Mouse (Mus musculus) CD4-positive naive resting alpha-beta T cell, adult 76 days (primary cell): Measurements from ENCODE around the gene Qrfp. TPM values are rescaled to one million over a fixed set of nuclear protein-coding genes. Genes with fewer than 3 reads are reported as not detected.

Source experiments
- total RNA-seq: library from RNA; stranded (reverse); gene quantifications from one replicate; pipeline ENCODE4 v1.2.4, GENCODE M21; 2023

Gene Qrfp
- total RNA-seq = 1.9 TPM

DNA sequence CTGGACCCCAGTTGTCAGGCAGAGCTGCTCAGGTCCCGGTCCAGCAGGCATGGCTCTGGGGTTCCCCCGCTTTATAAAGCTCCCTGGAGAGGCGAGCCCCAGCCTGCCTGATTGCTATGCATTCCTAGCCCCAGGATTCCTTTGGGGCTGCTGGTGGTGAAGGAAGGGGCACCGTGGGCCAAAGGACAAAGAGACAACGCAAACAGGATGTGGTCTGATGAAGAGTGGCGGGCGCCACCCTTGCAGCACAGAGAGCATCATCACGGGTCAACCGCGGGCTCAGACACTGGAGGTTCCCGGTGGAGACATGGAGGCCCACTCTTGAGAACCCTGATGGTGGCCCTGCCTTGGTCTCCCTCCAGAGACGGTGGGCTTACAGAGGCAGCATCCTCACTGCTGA, at the start of gene Qrfp:
Qrfp (minus strand) TSS at position 137 of the 400 bp plus-strand sequence.

DNA sequence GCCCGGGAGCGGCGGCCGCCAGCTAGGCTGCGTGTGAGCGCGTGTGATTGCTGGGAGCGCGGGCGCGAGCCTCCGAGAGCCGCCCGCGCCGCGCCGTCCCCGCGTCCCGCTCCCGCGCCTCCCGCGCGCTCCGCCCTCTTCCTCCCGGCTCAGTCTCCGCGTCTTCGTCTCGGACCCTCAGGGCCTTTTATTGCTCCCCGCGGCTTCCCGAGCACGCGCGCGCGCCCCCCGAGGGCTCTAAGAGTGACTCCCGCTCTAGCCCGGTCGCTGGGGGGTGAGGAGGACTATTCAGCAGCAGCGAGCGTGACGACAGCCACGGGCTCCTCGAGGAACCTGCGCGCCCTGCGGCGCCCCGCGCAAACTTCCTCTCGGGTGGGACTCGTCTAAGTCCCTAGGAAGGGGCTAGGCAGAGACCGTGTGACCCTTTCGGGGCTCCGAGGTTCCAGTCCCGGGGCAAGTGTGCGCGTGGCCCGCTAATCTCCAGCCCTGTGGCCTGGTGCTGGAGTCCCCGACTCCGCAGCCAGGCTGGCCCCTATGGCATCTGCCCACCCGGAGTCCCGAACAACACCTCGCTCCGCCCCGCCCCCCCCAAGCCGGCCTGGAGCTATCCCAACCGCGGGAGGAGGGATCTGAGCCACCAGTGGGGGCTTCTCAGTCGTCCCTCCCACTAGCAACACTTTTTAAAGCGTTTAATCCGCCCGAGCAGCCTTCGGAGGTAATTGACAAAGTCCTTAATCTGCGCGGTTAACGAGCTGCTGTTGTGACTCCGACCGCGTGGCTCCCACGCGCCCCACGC, 35.7 kb upstream of the Qrfp start, which contains the start of gene Fibcd1:
Fibcd1 (minus strand) TSS at position 110 of the 796 bp plus-strand sequence.

Other genes with a start within 250 kb of the Qrfp start
- gene Fubp3, start 237.9 kb downstream of the Qrfp start, total RNA-seq = 14.3 TPM
- gene Prdm12, start 170.5 kb downstream of the Qrfp start, total RNA-seq = not detected
- 57.5 TPM for gene Exosc2, start 139.9 kb downstream of the Qrfp start, total RNA-seq
- 80.3 TPM for gene Abl1, start 122.2 kb downstream of the Qrfp start, total RNA-seq
- 0.47 TPM for gene Fibcd1, start 35.4 kb upstream of the Qrfp start, total RNA-seq
- gene Lamc3, start 76.7 kb upstream of the Qrfp start, total RNA-seq = not detected
- gene Aif1l, start 139.6 kb upstream of the Qrfp start, total RNA-seq = not detected
- 110 TPM for gene Nup214, start 163.9 kb upstream of the Qrfp start, total RNA-seq